Mouse (Mus musculus): Measurements from ENCODE around the gene P2ry14. TPM values are rescaled to one million over a fixed set of nuclear protein-coding genes. Genes with fewer than 3 reads are reported as not detected.

P2ry14 gene
- polyA plus RNA-seq, 1 experiment = 1.4 TPM

DNA sequence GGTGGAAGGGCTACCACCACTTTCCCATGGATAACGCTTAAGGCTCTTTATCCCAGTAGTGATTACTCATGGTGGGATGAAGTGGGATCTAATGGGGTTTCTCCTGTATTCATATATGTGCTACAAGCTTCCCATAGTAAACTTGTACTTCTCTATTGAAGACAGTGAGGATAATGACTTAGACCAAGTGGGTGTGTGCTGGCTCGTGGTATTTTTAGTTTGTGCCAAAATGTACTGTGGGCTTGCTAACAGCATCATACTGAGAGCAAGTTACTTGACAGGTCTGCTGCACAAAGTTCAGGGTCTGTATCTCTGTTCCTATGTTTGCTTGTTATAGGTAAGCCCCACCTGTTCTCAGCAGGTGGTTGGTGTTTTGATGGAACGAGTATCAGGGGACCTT lies 87.5 kb downstream of the P2ry14 start:
- no peak for DNase-seq (ENCODE audit: low read depth)
- TF ChIP-seq POLR2A (IDR thresholded peaks at IDR 0.05; ENCODE audit: borderline replicate concordance, extremely low read depth, insufficient read depth, insufficient read length, poor library complexity, severe bottlenecking) (no peak), CTCF (IDR thresholded peaks at IDR 0.05; ENCODE audit: borderline replicate concordance, extremely low read depth, insufficient read depth, insufficient read length) (no peak)

Other genes with a start within 250 kb of the P2ry14 start
- 9.8 and 12.3 TPM in 2 replicates for gene Med12l, start 147.8 kb downstream of the P2ry14 start, polyA plus RNA-seq (2012; rRNA removed)
- not detected in 2 replicates for gene Gpr171, start 51.8 kb downstream of the P2ry14 start, polyA plus RNA-seq (2012; rRNA removed)
- 0.08 and 0.48 TPM in 2 replicates for gene Gpr87, start 41.5 kb upstream of the P2ry14 start, polyA plus RNA-seq (2012; rRNA removed)
- gene P2ry13, start 57.3 kb upstream of the P2ry14 start, polyA plus RNA-seq (2012; rRNA removed) = 1.6 TPM in 2 replicates
- gene P2ry12, start 109.3 kb upstream of the P2ry14 start, polyA plus RNA-seq (2012; rRNA removed) = 6.6 and 6.7 TPM in 2 replicates
- 2.3 and 4.8 TPM in 2 replicates for gene Igsf10, start 190.8 kb upstream of the P2ry14 start, polyA plus RNA-seq (2012; rRNA removed)

Measured in brain, embryonic 14.5 days (tissue).